Mouse (Mus musculus) ES-E14 (cell line): ENCODE data around the gene Btd. TPM values are rescaled to one million over a fixed set of nuclear protein-coding genes. Genes with fewer than 3 reads are reported as not detected.

ENCODE experiments used
- DNase-seq: peaks from one replicate; pipeline ENCODE4 v3.0.0-alpha.2; 2013; ENCODE audit warnings: low read depth, low spot score
- H3K27ac ChIP-seq: 2 replicates; pipeline ENCODE4 v1.5.1; 2012; ENCODE audit warnings: low read depth, mild to moderate bottlenecking, low read length, moderate library complexity, mixed read lengths; ENCODE audit not compliant: poor library complexity, insufficient read depth, severe bottlenecking
- H3K36me3 ChIP-seq: 2 replicates; pipeline ENCODE4 v1.6.1; 2012; ENCODE audit warnings: mild to moderate bottlenecking, low read length, moderate library complexity, mixed read lengths; ENCODE audit not compliant: control insufficient read depth, poor library complexity, insufficient read depth, severe bottlenecking
- H3K4me1 ChIP-seq, 2 experiments: fragments of 150-350 bp in 1 of 2; sonication (generic) in 1 of 2; 2 replicates each; pipeline ENCODE4 v1.6.1; 2012; ENCODE audit warnings: low read length in 2 of 2, mild to moderate bottlenecking in 1 of 2, mixed read lengths in 1 of 2; ENCODE audit not compliant: control insufficient read depth in 2 of 2, insufficient read depth in 2 of 2, poor library complexity in 1 of 2
- H3K4me3 ChIP-seq, 2 experiments: fragments of 150-350 bp in 1 of 2; sonication (generic) in 1 of 2; 2 replicates each; pipeline ENCODE4 v1.5.1; 2012; ENCODE audit warnings: low read length in 2 of 2, low read depth in 1 of 2, mild to moderate bottlenecking in 1 of 2, mixed read lengths in 1 of 2; ENCODE audit not compliant: insufficient read depth in 1 of 2, poor library complexity in 1 of 2, severe bottlenecking in 1 of 2
- H3K9ac ChIP-seq: 2 replicates; pipeline ENCODE4 v1.6.1; 2012; ENCODE audit warnings: low read depth, mild to moderate bottlenecking, low read length, mixed read lengths; ENCODE audit not compliant: poor library complexity, insufficient read depth, severe bottlenecking
- H3K9me3 ChIP-seq: fragments of 150-350 bp; sonication (generic); 2 replicates; pipeline ENCODE4 v1.6.1; 2012; ENCODE audit warnings: low read depth, mild to moderate bottlenecking, low read length; ENCODE audit not compliant: control insufficient read depth, insufficient read depth
- CHD2 ChIP-seq: IDR thresholded peaks from 2 replicates; pipeline ENCODE4 v1.6.1; 2014; ENCODE audit warnings: mild to moderate bottlenecking, low read depth, low read length, inconsistent platforms
- HCFC1 ChIP-seq: IDR thresholded peaks from 2 replicates; pipeline ENCODE4 v1.6.1; 2012; ENCODE audit warnings: low read length, inconsistent platforms, borderline replicate concordance; ENCODE audit not compliant: insufficient read depth
- MAFK ChIP-seq: IDR thresholded peaks from 2 replicates; pipeline ENCODE4 v1.6.1; 2014; ENCODE audit warnings: mild to moderate bottlenecking, low read depth, low read length, inconsistent platforms; ENCODE audit not compliant: insufficient read depth
- ZC3H11A ChIP-seq: IDR thresholded peaks from 2 replicates; pipeline ENCODE4 v1.6.1; 2012; ENCODE audit warnings: low read depth, mild to moderate bottlenecking, inconsistent platforms, low read length, borderline replicate concordance
- ZNF384 ChIP-seq: IDR thresholded peaks from 2 replicates; pipeline ENCODE4 v1.6.1; 2012; ENCODE audit warnings: low read depth, low read length, inconsistent platforms
- in situ Hi-C, 2 experiments: fragments of 600-800 bp; cut with MboI; formaldehyde crosslinking; loops; one replicate each; pipeline ENCODE4 v1.15.1; 2025; ENCODE audit warnings: low sequenced_read_pairs in 2 of 2, inconsistent platforms in 1 of 2; ENCODE audit not compliant: unreplicated experiment in 2 of 2
- total RNA-seq: library from RNA; depleted of rRNA; stranded (reverse); fragments of 300-350 nt; gene quantifications from 2 replicates; pipeline ENCODE4 v1.2.3, GENCODE M21; 2012

Gene Btd
- total RNA-seq, 1 experiment, result 8.1 TPM

DNA sequence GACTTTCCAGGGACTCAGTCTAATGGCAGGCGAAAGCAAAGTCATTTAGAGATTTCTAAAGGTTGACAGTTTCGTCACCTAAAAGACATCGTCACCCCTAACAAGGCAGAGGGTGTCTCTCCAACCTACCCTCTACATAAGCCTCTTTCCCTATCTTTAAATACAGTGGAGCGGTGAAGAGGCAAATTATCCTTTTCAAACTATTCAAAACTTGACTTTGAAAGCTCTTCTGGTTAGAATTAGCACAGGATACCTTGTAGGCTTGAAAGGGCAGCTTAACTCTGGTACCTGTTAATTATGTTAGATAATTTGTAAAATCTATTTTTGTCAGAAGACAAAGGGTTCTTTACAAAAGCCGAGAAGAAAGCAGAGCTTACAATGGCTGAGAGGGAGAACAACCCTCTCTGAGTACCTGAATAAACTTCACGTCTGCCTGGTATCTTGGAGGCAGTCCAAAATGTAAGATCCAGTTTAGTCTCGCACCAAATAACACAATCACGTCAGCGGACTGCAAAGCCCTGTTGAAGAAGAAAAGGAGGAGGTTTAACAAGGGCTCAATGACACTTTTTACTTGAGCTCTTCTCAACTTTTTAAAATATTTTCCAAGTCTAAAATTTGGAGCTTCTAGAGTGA is 20.1 kb upstream of the Btd start:
- no peak overlapping the region for H3K27ac ChIP-seq
- TF ChIP-seq HCFC1 (no peak), ZC3H11A (no peak), ZNF384 (no peak)
- no peak overlapping the region for H3K9ac ChIP-seq
- no peaks in the 10 kb centered on the region for H3K36me3 ChIP-seq
- no peaks in the 10 kb centered on the region for H3K9me3 ChIP-seq
- in situ Hi-C loops, result no loop called here
- no peak for DNase-seq
- no peak overlapping the region for H3K4me3 ChIP-seq
- H3K4me1 ChIP-seq, result no peaks in the 10 kb centered on the region

DNA sequence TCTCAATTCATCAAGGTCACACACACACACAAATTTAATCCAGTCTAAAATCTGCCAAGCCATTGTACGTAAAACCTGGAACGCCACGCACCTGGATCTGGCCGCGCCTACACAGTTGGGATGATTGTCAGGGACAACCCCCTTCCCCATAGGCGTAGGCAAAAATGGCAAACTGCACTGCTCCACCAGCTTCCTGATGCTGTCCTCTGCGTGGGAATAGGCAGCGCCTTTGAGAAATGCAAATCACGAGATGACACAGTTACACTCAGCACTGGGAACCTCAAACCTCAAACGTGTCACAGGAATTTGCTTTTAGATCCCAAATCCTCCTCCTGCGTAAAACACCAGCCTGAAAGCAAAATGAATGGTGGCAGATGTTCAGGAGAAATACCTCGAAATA is 18.1 kb upstream of the Btd start:
- no peak overlapping the region for H3K27ac ChIP-seq
- H3K4me3 ChIP-seq, result no peak overlapping the region
- in situ Hi-C loops, result no loop called here
- DNase-seq, result no peak
- H3K4me1 ChIP-seq, result no peaks in the 10 kb centered on the region
- H3K9ac ChIP-seq, result no peak overlapping the region
- H3K9me3 ChIP-seq, result no peaks in the 10 kb centered on the region
- TF ChIP-seq MAFK, result no peak
- no peak for TF ChIP-seq ZNF384
- no peak for TF ChIP-seq HCFC1
- TF ChIP-seq ZC3H11A, result no peak
- no peak for TF ChIP-seq CHD2
- H3K36me3 ChIP-seq, result no peaks in the 10 kb centered on the region

DNA sequence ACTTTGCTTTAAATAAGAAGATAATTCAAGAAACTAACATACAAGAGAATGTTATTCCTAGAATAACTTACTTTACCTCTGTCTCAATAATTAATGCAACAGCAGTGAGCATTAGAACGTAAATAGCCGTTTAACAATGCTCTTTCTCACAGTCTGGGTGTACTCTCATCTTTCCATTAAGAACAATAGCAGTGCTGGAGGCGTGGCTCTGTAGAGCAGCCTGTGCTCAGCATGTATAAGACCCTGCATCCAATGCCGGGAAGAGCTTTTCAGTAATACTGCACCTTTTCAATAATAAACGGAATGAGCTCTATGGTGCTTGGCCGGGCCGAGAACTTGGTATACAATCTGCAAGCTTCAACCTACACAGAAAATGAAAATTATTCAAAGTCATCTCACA is 10.2 kb upstream of the Btd start:
- Histone ChIP-seq H3K4me3 (no peak overlapping the region), H3K9me3 (no peaks in the 10 kb centered on the region), H3K9ac (no peak overlapping the region), H3K27ac (no peak overlapping the region), H3K36me3 (no peaks in the 10 kb centered on the region), H3K4me1 (peaks cover 0 to 5% of the 10 kb centered on the region in 2 experiments; a peak in 2 of 4 replicates)
- DNase-seq, result no peak
- TF ChIP-seq ZNF384 (no peak), CHD2 (no peak), ZC3H11A (no peak), MAFK (no peak), HCFC1 (no peak)
- in situ Hi-C loops, result no loop called here

DNA sequence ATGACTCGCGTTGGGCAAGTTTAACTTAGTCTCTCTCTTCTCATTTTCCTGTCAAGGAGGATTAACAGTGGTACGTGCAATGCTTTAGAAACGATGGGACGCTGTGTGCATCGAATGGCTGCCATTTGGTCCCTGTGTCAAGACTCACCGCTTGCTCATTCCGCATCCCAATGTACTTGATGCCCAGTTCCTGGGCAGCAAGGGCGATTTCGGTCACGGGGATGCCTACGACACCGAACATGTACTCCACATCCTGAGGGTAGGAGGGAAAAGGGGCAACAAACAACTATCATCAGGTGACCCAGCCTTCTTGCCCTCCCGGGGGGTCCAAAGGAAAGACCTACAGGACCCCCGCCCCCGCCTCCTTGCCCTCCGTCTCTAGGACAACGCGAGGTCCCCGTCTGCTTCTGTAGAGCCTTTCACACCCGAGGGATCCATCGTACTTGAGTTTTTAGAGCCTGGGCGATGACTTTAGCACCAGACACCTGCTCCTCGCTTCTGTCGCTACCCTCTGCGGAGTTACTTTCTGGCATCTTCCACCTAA is 410 bp upstream of the Btd start, which contains the start of gene Gm49387:
TSS of gene Gm49387 (minus strand) at position 533 of the 544 bp plus-strand sequence.
- Histone ChIP-seq H3K27ac (peak within 1 kb of the TSS; percentile 34; the same call in 1 of the 2 replicates), H3K4me1 (peaks cover 3% of the 10 kb centered on the region in 2 experiments; a peak in 2 of 4 replicates), H3K36me3 (no peaks in the 10 kb centered on the region), H3K4me3 (peak within 1 kb of the TSS; percentile 79 to 96), H3K9ac (peak within 1 kb of the TSS; percentile 79), H3K9me3 (no peaks in the 10 kb centered on the region)
- TF ChIP-seq CHD2 (no peak), MAFK (no peak), ZC3H11A (no peak), ZNF384 (no peak), HCFC1 (no peak)
- no peak for DNase-seq
- in situ Hi-C loops, result loop anchor here in 1 of 2 experiments (10.0 kb wide), 1 partner anchor 434 kb away; no protein-coding TSS in a partner anchor
